Mouse (Mus musculus): ENCODE measurements at regions not wholly inside any gene's neighbourhood (a gene's known extent, or its start where the extent isn't known, plus 50 kb on each side); places are given as distances from the start of the nearest gene placed in this dataset.

GRCm38 (mm10) chr16:7644363-7644762 is 780.6 kb downstream of the Tmem114 start:
- DNase-seq = no peak

- DNase-seq = no peak
Observed at GRCm38 (mm10) chr16:7638955-7639755, 785.8 kb downstream of the Tmem114 start.

- no peak for DNase-seq
Observed at GRCm38 (mm10) chr16:7637993-7638392, 786.9 kb downstream of the Tmem114 start.

GRCm38 (mm10) chr16:7637121-7637700 is 787.7 kb downstream of the Tmem114 start:
- no peak for DNase-seq

- no peak for DNase-seq
Observed at GRCm38 (mm10) chr16:7636326-7636725, 788.6 kb downstream of the Tmem114 start.

GRCm38 (mm10) chr16:7632474-7632873 is 792.5 kb downstream of the Tmem114 start:
- DNase-seq = no peak

GRCm38 (mm10) chr16:7628351-7628750 is 796.6 kb downstream of the Tmem114 start:
- DNase-seq = no peak

GRCm38 (mm10) chr16:7606602-7607001 is 818.3 kb downstream of the Tmem114 start:
- DNase-seq = peak; percentile 6

GRCm38 (mm10) chr16:7602428-7602827 is 822.5 kb downstream of the Tmem114 start:
- DNase-seq = no peak

GRCm38 (mm10) chr16:7574879-7575278 is 850.1 kb downstream of the Tmem114 start:
- DNase-seq = no peak

- peak; percentile 34 for DNase-seq
Observed at GRCm38 (mm10) chr16:7560841-7561240, 864.1 kb downstream of the Tmem114 start.

GRCm38 (mm10) chr16:7559177-7559576 is 865.8 kb downstream of the Tmem114 start:
- DNase-seq = no peak

- DNase-seq = no peak
Observed at GRCm38 (mm10) chr16:7558637-7559036, 866.3 kb downstream of the Tmem114 start.

- DNase-seq = no peak
Observed at GRCm38 (mm10) chr16:7555911-7556310, 869.0 kb downstream of the Tmem114 start.

- no peak for DNase-seq
Observed at GRCm38 (mm10) chr16:7549568-7549967, 875.4 kb downstream of the Tmem114 start.

- DNase-seq = no peak
Observed at GRCm38 (mm10) chr16:7544067-7544466, 880.9 kb downstream of the Tmem114 start.

GRCm38 (mm10) chr16:7529811-7530210 is 895.1 kb downstream of the Tmem114 start:
- DNase-seq = no peak

- no peak for DNase-seq
Observed at GRCm38 (mm10) chr16:7528963-7529362, 896.0 kb downstream of the Tmem114 start.

GRCm38 (mm10) chr16:7527923-7528776 is 896.8 kb downstream of the Tmem114 start:
- DNase-seq = no peak

GRCm38 (mm10) chr16:7518711-7519110 is 906.2 kb downstream of the Tmem114 start:
- DNase-seq = no peak
